Mouse (Mus musculus): ENCODE data around the gene Vdac1. TPM values are rescaled to one million over a fixed set of nuclear protein-coding genes. Genes with fewer than 3 reads are reported as not detected.

Vdac1 gene
- polyA plus RNA-seq, 1 experiment from 2014 or later: 180 TPM

- peak overlapping the region; percentile 29; the same call in 1 of the 2 replicates for H3K27ac ChIP-seq (ENCODE audit: low read depth, low read length)
- H3K27me3 ChIP-seq (replicated peaks; ENCODE audit: control insufficient read depth, insufficient read depth, low read length): no peaks in the 10 kb centered on the region
- no peaks in the 10 kb centered on the region for H3K9me3 ChIP-seq (ENCODE audit: control insufficient read depth)
- ATAC-seq: peak; percentile 20
- TF ChIP-seq CTCF (IDR thresholded peaks at IDR 0.05; ENCODE audit: low read depth): no peak
- peak overlapping the region; percentile 51 for H3K4me2 ChIP-seq (replicated peaks; ENCODE audit: low read depth)
- H3K36me3 ChIP-seq (ENCODE audit: control insufficient read depth, insufficient read depth): no peaks in the 10 kb centered on the region
- H3K4me1 ChIP-seq (replicated peaks; ENCODE audit: control insufficient read depth, insufficient read depth, low read length): 0 out of 2 replicates have a peak, but pooled peaks cover 5% of the 10 kb centered on the region
- WGBS: 20% methylated on average over 4 of the region's 4 CpGs
- no peak overlapping the region for H3K9ac ChIP-seq (ENCODE audit: low read depth, low read length)
- H3K4me3 ChIP-seq (ENCODE audit: low read depth, low read length): peak overlapping the region; percentile 21
Observed at GRCm38 (mm10) chr11:52358520-52358919, 2.1 kb upstream of the Vdac1 start.

DNA sequence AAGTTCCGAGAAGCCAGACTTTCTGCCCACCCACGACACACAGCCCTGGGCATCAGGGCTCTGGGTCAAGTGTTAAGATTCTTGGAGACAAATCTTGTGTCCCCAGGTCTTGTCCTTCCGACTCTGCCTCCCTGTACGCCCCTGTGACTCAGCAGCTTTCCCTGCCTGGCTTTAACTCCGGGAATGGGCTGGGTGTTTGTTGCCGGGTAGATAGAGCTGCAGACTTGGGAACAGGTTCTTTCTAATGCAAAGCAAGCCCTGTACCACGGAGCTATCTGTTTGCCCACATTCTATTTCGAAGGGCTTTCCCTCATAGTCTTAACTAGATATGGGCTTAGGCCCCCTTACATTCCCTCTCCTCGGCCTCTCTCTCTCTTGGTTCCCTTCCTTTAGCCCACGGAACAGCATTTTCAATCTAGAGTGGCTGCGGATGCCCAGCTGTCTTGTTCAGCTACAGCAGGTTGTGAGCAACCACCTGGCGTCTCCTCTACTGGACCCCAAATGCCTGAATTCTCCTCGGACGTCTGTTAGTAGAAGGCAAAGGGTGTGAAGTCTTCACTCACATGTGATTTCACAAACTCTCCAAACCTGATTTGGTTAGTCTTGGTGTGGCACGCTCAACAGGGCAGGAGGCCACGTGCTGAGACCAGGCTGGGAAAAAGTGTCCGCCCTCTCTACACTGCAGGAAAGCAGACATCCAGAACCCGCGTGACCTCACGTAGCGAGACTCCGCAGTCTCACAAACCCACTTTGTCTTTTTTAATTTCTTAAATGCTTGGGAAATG lies 782 bp upstream of the Vdac1 start:
- peak overlapping the region; percentile 97 for H3K9ac ChIP-seq (ENCODE audit: low read depth, low read length)
- 0 out of 2 replicates have a peak, but pooled peaks cover 10% of the 10 kb centered on the region for H3K4me1 ChIP-seq (replicated peaks; ENCODE audit: control insufficient read depth, insufficient read depth, low read length)
- no peaks in the 10 kb centered on the region for H3K27me3 ChIP-seq (replicated peaks; ENCODE audit: control insufficient read depth, insufficient read depth, low read length)
- peak overlapping the region; percentile 94 for H3K4me3 ChIP-seq (ENCODE audit: low read depth, low read length)
- H3K27ac ChIP-seq (ENCODE audit: low read depth, low read length): peak overlapping the region; percentile 98
- 14% methylated on average over 22 of the region's 22 CpGs for WGBS
- peak; percentile 50 for ATAC-seq
- peak overlapping the region; percentile 80 for H3K4me2 ChIP-seq (replicated peaks; ENCODE audit: low read depth)
- no peaks in the 10 kb centered on the region for H3K9me3 ChIP-seq (ENCODE audit: control insufficient read depth)
- no peaks in the 10 kb centered on the region for H3K36me3 ChIP-seq (ENCODE audit: control insufficient read depth, insufficient read depth)
- no peak for TF ChIP-seq CTCF (IDR thresholded peaks at IDR 0.05; ENCODE audit: low read depth)

GRCm38 (mm10) chr11:52361287-52361921 lies 744 bp downstream of the Vdac1 start:
- Histone ChIP-seq H3K9ac (ENCODE audit: low read depth, low read length) (peak overlapping the region; percentile 97), H3K4me2 (replicated peaks; ENCODE audit: low read depth) (peak overlapping the region; percentile 80), H3K9me3 (ENCODE audit: control insufficient read depth) (no peaks in the 10 kb centered on the region), H3K4me3 (ENCODE audit: low read depth, low read length) (peak overlapping the region; percentile 94), H3K36me3 (ENCODE audit: control insufficient read depth, insufficient read depth) (no peaks in the 10 kb centered on the region), H3K27ac (ENCODE audit: low read depth, low read length) (peak overlapping the region; percentile 98), H3K27me3 (replicated peaks; ENCODE audit: control insufficient read depth, insufficient read depth, low read length) (no peaks in the 10 kb centered on the region), H3K4me1 (replicated peaks; ENCODE audit: control insufficient read depth, insufficient read depth, low read length) (peaks cover 10% of the 10 kb centered on the region; the same call in 1 of the 2 replicates)
- peak; percentile 2; the same call in 1 of the 2 replicates for TF ChIP-seq CTCF (IDR thresholded peaks at IDR 0.05; ENCODE audit: low read depth)
- WGBS: under 1% methylated on average over 44 of the region's 47 CpGs
- peak; percentile 12 for ATAC-seq

DNA sequence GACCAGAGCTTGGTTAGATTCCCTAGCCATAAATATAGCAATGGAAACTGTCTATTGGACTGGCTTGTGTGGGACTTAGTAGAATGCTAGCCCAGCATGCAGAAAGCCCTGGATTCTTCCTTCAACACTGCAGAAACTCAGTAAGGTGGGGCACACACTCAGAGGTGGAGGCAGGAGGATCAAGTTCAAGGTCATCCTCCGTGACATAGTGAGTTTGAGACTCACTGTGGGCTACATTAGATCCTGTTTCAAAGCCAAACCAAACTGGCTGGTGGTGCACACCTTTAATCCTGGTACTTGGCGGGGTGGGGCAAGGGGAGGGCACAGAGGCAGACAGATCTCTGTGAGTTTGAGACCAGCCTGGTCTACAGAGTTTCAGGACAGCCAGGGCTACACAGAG lies 3.7 kb downstream of the Vdac1 start:
- ATAC-seq: no peak
- no peaks in the 10 kb centered on the region for H3K36me3 ChIP-seq (ENCODE audit: control insufficient read depth, insufficient read depth)
- H3K9me3 ChIP-seq (ENCODE audit: control insufficient read depth): no peaks in the 10 kb centered on the region
- no peak overlapping the region for H3K27ac ChIP-seq (ENCODE audit: low read depth, low read length)
- no peak overlapping the region for H3K9ac ChIP-seq (ENCODE audit: low read depth, low read length)
- no peak overlapping the region for H3K4me2 ChIP-seq (replicated peaks; ENCODE audit: low read depth)
- H3K27me3 ChIP-seq (replicated peaks; ENCODE audit: control insufficient read depth, insufficient read depth, low read length): no peaks in the 10 kb centered on the region
- 50% methylated on average over 2 of the region's 2 CpGs for WGBS
- no peak for TF ChIP-seq CTCF (IDR thresholded peaks at IDR 0.05; ENCODE audit: low read depth)
- peaks cover 10% of the 10 kb centered on the region; the same call in 1 of the 2 replicates for H3K4me1 ChIP-seq (replicated peaks; ENCODE audit: control insufficient read depth, insufficient read depth, low read length)
- no peak overlapping the region for H3K4me3 ChIP-seq (ENCODE audit: low read depth, low read length)

DNA sequence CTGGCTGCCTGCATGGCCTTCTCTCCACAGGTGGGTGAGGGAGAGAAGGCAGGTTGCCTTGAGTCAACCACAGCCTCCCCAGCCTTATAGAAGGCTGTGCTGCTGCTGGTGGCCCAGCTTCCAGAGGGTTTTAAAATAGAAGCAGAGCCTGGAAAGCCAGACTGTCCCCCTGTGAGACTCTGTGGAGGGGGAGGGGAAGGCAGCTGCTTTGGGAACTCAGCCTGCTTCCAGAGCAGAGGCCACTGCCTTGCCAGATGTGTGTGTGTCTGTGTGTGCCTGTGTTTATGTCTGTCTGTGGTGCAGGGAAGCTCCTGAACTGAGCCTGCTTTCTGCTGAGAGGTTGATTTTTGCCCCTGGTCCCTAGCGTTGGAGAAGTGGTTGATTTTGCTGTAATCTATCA lies 4.5 kb downstream of the Vdac1 start:
- no peak overlapping the region for H3K9ac ChIP-seq (ENCODE audit: low read depth, low read length)
- no peaks in the 10 kb centered on the region for H3K36me3 ChIP-seq (ENCODE audit: control insufficient read depth, insufficient read depth)

DNA sequence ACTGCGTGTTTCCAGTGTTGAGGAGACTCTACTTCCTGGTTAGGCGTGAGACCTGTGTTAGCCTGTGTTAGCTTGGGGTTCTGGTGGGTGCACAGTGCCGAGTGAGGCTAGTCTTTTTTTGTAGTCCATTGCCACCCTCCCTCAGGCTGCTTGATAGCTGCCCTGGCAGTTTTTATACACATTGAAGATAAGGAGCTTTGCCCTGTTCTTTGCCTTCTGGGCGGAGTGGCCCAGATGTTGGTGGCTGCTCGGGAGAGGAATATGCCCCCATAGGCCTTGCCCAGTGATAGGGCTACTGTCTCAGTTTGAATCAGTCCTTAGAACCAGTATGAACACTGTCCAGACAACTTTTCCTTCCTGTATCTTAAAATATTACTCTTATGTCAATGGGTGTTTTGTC lies 5.7 kb downstream of the Vdac1 start:
- Histone ChIP-seq H3K9me3 (ENCODE audit: control insufficient read depth) (no peaks in the 10 kb centered on the region), H3K27me3 (replicated peaks; ENCODE audit: control insufficient read depth, insufficient read depth, low read length) (no peaks in the 10 kb centered on the region), H3K4me1 (replicated peaks; ENCODE audit: control insufficient read depth, insufficient read depth, low read length) (peaks cover 9% of the 10 kb centered on the region), H3K4me3 (ENCODE audit: low read depth, low read length) (no peak overlapping the region), H3K4me2 (replicated peaks; ENCODE audit: low read depth) (no peak overlapping the region; the same call in 1 of the 2 replicates), H3K27ac (ENCODE audit: low read depth, low read length) (no peak overlapping the region), H3K9ac (ENCODE audit: low read depth, low read length) (no peak overlapping the region), H3K36me3 (ENCODE audit: control insufficient read depth, insufficient read depth) (no peaks in the 10 kb centered on the region)
- ATAC-seq: no peak
- no peak for TF ChIP-seq CTCF (IDR thresholded peaks at IDR 0.05; ENCODE audit: low read depth)
- WGBS: 50% methylated on average over 5 of the region's 5 CpGs

More for the DNA sequence above, 4.5 kb downstream of the Vdac1 start:
- H3K9me3 ChIP-seq (ENCODE audit: control insufficient read depth): no peaks in the 10 kb centered on the region
- ATAC-seq: no peak
- peaks cover 5% of the 10 kb centered on the region; the same call in 1 of the 2 replicates for H3K4me1 ChIP-seq (replicated peaks; ENCODE audit: control insufficient read depth, insufficient read depth, low read length)
- H3K4me2 ChIP-seq (replicated peaks; ENCODE audit: low read depth): no peak overlapping the region
- WGBS: 34% methylated on average over 1 of the region's 1 CpGs
- no peak for TF ChIP-seq CTCF (IDR thresholded peaks at IDR 0.05; ENCODE audit: low read depth)
- no peaks in the 10 kb centered on the region for H3K27me3 ChIP-seq (replicated peaks; ENCODE audit: control insufficient read depth, insufficient read depth, low read length)
- no peak overlapping the region for H3K4me3 ChIP-seq (ENCODE audit: low read depth, low read length)
- no peak overlapping the region for H3K27ac ChIP-seq (ENCODE audit: low read depth, low read length)
